Mouse (Mus musculus): ENCODE data around the gene Aplp1.

- TF ChIP-seq GATA1 (IDR thresholded peaks at IDR 0.05; ENCODE audit: borderline replicate concordance, low read length) (no peak), FLI1 (IDR thresholded peaks at IDR 0.05; ENCODE audit: low read length) (no peak)
These were observed 23.4 kb downstream of the Aplp1 start for GRCm38 (mm10) chr7:30421890-30422435.

All from megakaryocyte, embryonic 14.5 days (primary cell).